Mouse (Mus musculus) intestine, embryonic 16.5 days (tissue): ENCODE data around the gene Sycn. TPM values are rescaled to one million over a fixed set of nuclear protein-coding genes. Genes with fewer than 3 reads are reported as not detected.

Experiments used
- microRNA-seq: library from miRNA; unstranded; fragments of <30 nt; microRNA quantifications from one replicate; pipeline ENCODE4, GENCODE M21; 2016
- polyA plus RNA-seq: library from polyadenylated mRNA; unstranded; fragments of >200 nt; fragmentation: Nextera tagmentation; extraction: Ambion mirVana; gene quantifications from 2 replicates; pipeline ENCODE4 v1.2.1, GENCODE M21; 2015

Sycn gene
- polyA plus RNA-seq, 1 experiment from 2014 or later: 94.3 TPM

Small RNA genes within 50 kb of the gene (microRNA-seq; reads per million reads assigned to microRNA genes)
- gene Mir7049: 0.68 reads per million

Other genes starting within 250 kb of the Sycn start
- 0.21 TPM in 1 of 2 replicates, not detected in the other for gene Selenov, start 249.7 kb upstream of the Sycn start, polyA plus RNA-seq
- gene Dll3, start 238.6 kb upstream of the Sycn start, polyA plus RNA-seq: 2.3 and 3.3 TPM in 2 replicates
- 161 and 174 TPM in 2 replicates for gene Timm50, start 228.8 kb upstream of the Sycn start, polyA plus RNA-seq
- 77.1 and 79.2 TPM in 2 replicates for gene Supt5, start 202.1 kb upstream of the Sycn start, polyA plus RNA-seq
- 977 and 1,010 TPM in 2 replicates for gene Rps16, start 190.2 kb upstream of the Sycn start, polyA plus RNA-seq
- gene Plekhg2, start 168.3 kb upstream of the Sycn start, polyA plus RNA-seq: 37.9 and 38.2 TPM in 2 replicates
- 37.3 and 43.6 TPM in 2 replicates for gene Zfp36, start 160.6 kb upstream of the Sycn start, polyA plus RNA-seq
- 52.6 and 53.9 TPM in 2 replicates for gene Med29, start 148.2 kb upstream of the Sycn start, polyA plus RNA-seq
- gene Paf1, start 147.9 kb upstream of the Sycn start, polyA plus RNA-seq: 69.2 and 78.7 TPM in 2 replicates
- gene Gmfg, start 103.4 kb upstream of the Sycn start, polyA plus RNA-seq: 17.8 and 19.4 TPM in 2 replicates
- 1.1 and 1.3 TPM in 2 replicates for gene Lrfn1, start 88.9 kb upstream of the Sycn start, polyA plus RNA-seq
- gene Ifnl2, start 30.4 kb upstream of the Sycn start, polyA plus RNA-seq: not detected in 2 replicates
- gene Ifnl3, start 18.0 kb upstream of the Sycn start, polyA plus RNA-seq: not detected in 2 replicates
- gene Nccrp1, start 6.4 kb downstream of the Sycn start, polyA plus RNA-seq: 0.09 and 0.20 TPM in 2 replicates
- gene Samd4b, start 57.3 kb downstream of the Sycn start, polyA plus RNA-seq: 7.8 and 9.7 TPM in 2 replicates
- gene Pak4, start 57.3 kb downstream of the Sycn start, polyA plus RNA-seq: 51.2 and 55.4 TPM in 2 replicates
- gene Acp7, start 90.4 kb downstream of the Sycn start, polyA plus RNA-seq: not detected in 2 replicates
- gene Fbxo27, start 152.0 kb downstream of the Sycn start, polyA plus RNA-seq: 2.1 and 3.0 TPM in 2 replicates
- 5.1 and 6.1 TPM in 2 replicates for gene Fbxo17, start 175.9 kb downstream of the Sycn start, polyA plus RNA-seq
- 134 and 146 TPM in 2 replicates for gene Mrps12, start 200.9 kb downstream of the Sycn start, polyA plus RNA-seq
- 25.2 and 28.0 TPM in 2 replicates for gene Sars2, start 201.1 kb downstream of the Sycn start, polyA plus RNA-seq
- gene Ccer2, start 215.3 kb downstream of the Sycn start, polyA plus RNA-seq: not detected in 2 replicates
- gene Sirt2, start 225.8 kb downstream of the Sycn start, polyA plus RNA-seq: 71.9 and 77.6 TPM in 2 replicates
- 46.2 and 49.1 TPM in 2 replicates for gene Nfkbib, start 226.6 kb downstream of the Sycn start, polyA plus RNA-seq
- gene Rinl, start 248.1 kb downstream of the Sycn start, polyA plus RNA-seq: 5.2 and 5.9 TPM in 2 replicates